Mouse (Mus musculus) adrenal gland, adult 18-20 months (tissue): ENCODE results near the gene Nrxn3. TPM values are rescaled to one million over a fixed set of nuclear protein-coding genes. Genes with fewer than 3 reads are reported as not detected.
A peak's percentile ranks its signal among the peaks of the same experiment; 100 is the strongest.

ENCODE experiments used
- DNase-seq, 2 experiments: peaks; one replicate each; pipeline ENCODE4 v3.0.0; 2021 to 2022; ENCODE audit warnings: low spot score in 2 of 2
- total RNA-seq, 2 experiments: library from RNA; stranded (reverse); gene quantifications; 1 replicate in 1 of 2; 2 replicates in 1 of 2; pipeline ENCODE4 v1.2.3; 2021

Gene Nrxn3
- total RNA-seq, 2 experiments from 2014 or later = 0.06 to 0.07 TPM

- no peak for DNase-seq
These were observed 202.2 kb downstream of the Nrxn3 start for GRCm38 (mm10) chr12:88924896-88925295.

- no peak for DNase-seq
These were observed 203.6 kb downstream of the Nrxn3 start for GRCm38 (mm10) chr12:88926306-88926705.

- no peak for DNase-seq
These were observed 209.0 kb downstream of the Nrxn3 start for GRCm38 (mm10) chr12:88931713-88932112.

GRCm38 (mm10) chr12:88939679-88940078 lies 217.0 kb downstream of the Nrxn3 start:
- DNase-seq = no peak

GRCm38 (mm10) chr12:88944967-88945366 lies 222.3 kb downstream of the Nrxn3 start:
- DNase-seq = no peak

GRCm38 (mm10) chr12:88949870-88950269 lies 227.2 kb downstream of the Nrxn3 start:
- DNase-seq = no peak

GRCm38 (mm10) chr12:88952937-88953600 lies 230.4 kb downstream of the Nrxn3 start:
- DNase-seq = no peak

- no peak for DNase-seq
These were observed 231.1 kb downstream of the Nrxn3 start for GRCm38 (mm10) chr12:88953801-88954200.

GRCm38 (mm10) chr12:88957431-88957830 lies 234.8 kb downstream of the Nrxn3 start:
- DNase-seq = no peak

GRCm38 (mm10) chr12:88960817-88961216 lies 238.1 kb downstream of the Nrxn3 start:
- no peak for DNase-seq

- no peak for DNase-seq
These were observed 243.7 kb downstream of the Nrxn3 start for GRCm38 (mm10) chr12:88966329-88966728.

GRCm38 (mm10) chr12:88976621-88977020 lies 253.9 kb downstream of the Nrxn3 start:
- DNase-seq = no peak

- DNase-seq = peak in 1 of 2 experiments; percentile 18
These were observed 261.1 kb downstream of the Nrxn3 start for GRCm38 (mm10) chr12:88983688-88984330.

GRCm38 (mm10) chr12:88984375-88984774 lies 261.7 kb downstream of the Nrxn3 start:
- no peak for DNase-seq

GRCm38 (mm10) chr12:88984804-88985203 lies 262.1 kb downstream of the Nrxn3 start:
- DNase-seq = no peak

- DNase-seq = no peak
These were observed 264.4 kb downstream of the Nrxn3 start for GRCm38 (mm10) chr12:88987046-88987445.

- no peak for DNase-seq
These were observed 268.1 kb downstream of the Nrxn3 start for GRCm38 (mm10) chr12:88990753-88991152.

GRCm38 (mm10) chr12:88992141-88992540 lies 269.5 kb downstream of the Nrxn3 start:
- DNase-seq = no peak

GRCm38 (mm10) chr12:88993788-88994187 lies 271.1 kb downstream of the Nrxn3 start:
- no peak for DNase-seq

GRCm38 (mm10) chr12:89016436-89016835 lies 293.8 kb downstream of the Nrxn3 start:
- no peak for DNase-seq

- no peak for DNase-seq
These were observed 302.5 kb downstream of the Nrxn3 start for GRCm38 (mm10) chr12:89025180-89025579.

GRCm38 (mm10) chr12:89035984-89036618 lies 313.4 kb downstream of the Nrxn3 start:
- no peak for DNase-seq
